Mouse (Mus musculus) heart, postnatal 0 days (tissue): ENCODE results near the gene Gpr87.

Experiments
- CTCF ChIP-seq: IDR thresholded peaks from 2 replicates; pipeline ENCODE4 v1.5.1; 2016; ENCODE audit warnings: antibody characterized with exemption, control low read depth, low read depth
- EP300 ChIP-seq: IDR thresholded peaks from 2 replicates; pipeline ENCODE4 v1.6.1; 2016; ENCODE audit warnings: antibody characterized with exemption, low read depth

DNA sequence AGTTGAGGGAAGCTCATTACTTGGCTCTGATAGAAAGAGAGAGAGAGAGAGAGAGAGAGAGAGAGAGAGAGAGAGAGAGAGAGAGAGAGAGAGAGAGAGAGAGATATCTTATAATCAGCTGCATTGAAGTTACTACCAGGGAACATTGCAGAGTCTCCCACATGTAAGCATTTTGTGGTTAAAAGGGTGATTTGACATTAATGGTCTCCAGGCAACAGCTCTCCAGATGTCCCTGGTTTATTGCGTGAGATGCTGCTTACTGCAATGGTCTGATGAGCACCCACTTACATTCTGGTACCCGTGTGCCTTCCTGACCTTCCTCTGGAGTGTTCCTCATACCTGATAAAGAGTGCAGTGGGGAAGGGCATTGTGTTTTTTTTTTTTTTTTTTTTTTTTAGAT lies 40.0 kb downstream of the Gpr87 start:
- TF ChIP-seq CTCF (no peak), EP300 (no peak)
